Mouse (Mus musculus) kidney, embryonic 14.5 days (tissue): ENCODE data around the gene Hlf. TPM values are rescaled to one million over a fixed set of nuclear protein-coding genes. Genes with fewer than 3 reads are reported as not detected.

Source experiments
- ATAC-seq: fragments of 200-750 bp; cut with Nextera tagmentation; 2 replicates; pipeline ENCODE4 v1.8.0; 2017; ENCODE audit warnings: moderate number of reproducible peaks, mild to moderate bottlenecking, moderate TSS enrichment, moderate library complexity; ENCODE audit not compliant: low FRiP score, low TSS enrichment
- H3K27ac ChIP-seq: fragments of 300-500 bp; sonication (generic); 2 replicates; pipeline ENCODE4 v1.5.1; 2014; ENCODE audit warnings: low read depth, mild to moderate bottlenecking, low read length, moderate library complexity, mixed read lengths
- H3K27me3 ChIP-seq: fragments of 300-500 bp; sonication (generic); 2 replicates; pipeline ENCODE4 v1.6.1; 2014; ENCODE audit warnings: mild to moderate bottlenecking, low read length; ENCODE audit not compliant: control insufficient read depth, insufficient read depth
- H3K36me3 ChIP-seq: fragments of 300-500 bp; sonication (generic); 2 replicates; pipeline ENCODE4 v1.6.1; 2014; ENCODE audit warnings: low read length, mixed read lengths; ENCODE audit not compliant: control insufficient read depth, insufficient read depth
- H3K4me1 ChIP-seq: fragments of 300-500 bp; sonication (generic); 2 replicates; pipeline ENCODE4 v1.6.1; 2014; ENCODE audit warnings: low read length, mixed read lengths; ENCODE audit not compliant: control insufficient read depth, insufficient read depth
- H3K4me2 ChIP-seq: fragments of 300-500 bp; sonication (generic); replicated peaks from 2 replicates; pipeline ENCODE4 v1.6.1; 2014; ENCODE audit warnings: low read depth, mild to moderate bottlenecking, low read length
- H3K4me3 ChIP-seq: fragments of 300-500 bp; sonication (generic); 2 replicates; pipeline ENCODE4 v1.5.1; 2014; ENCODE audit warnings: mild to moderate bottlenecking, low read length
- H3K9ac ChIP-seq: fragments of 300-500 bp; sonication (generic); 2 replicates; pipeline ENCODE4 v1.6.1; 2014; ENCODE audit warnings: low read depth, mild to moderate bottlenecking, low read length, moderate library complexity
- H3K9me3 ChIP-seq: fragments of 300-500 bp; sonication (generic); 2 replicates; pipeline ENCODE4 v1.6.1; 2016; ENCODE audit warnings: low read length; ENCODE audit not compliant: control insufficient read depth
- WGBS: fragments of 180-500 bp; shearing (Covaris S2); extraction: QIAGEN DNeasy Blood & Tissue Kit; methylation state at CpG from one replicate; pipeline ENCODE4 v1.1.7; 2014; 5-methylcytosine and 5-hydroxymethylcytosine counted together
- polyA plus RNA-seq: library from polyadenylated mRNA; unstranded; fragments of >200 nt; fragmentation: Nextera tagmentation; extraction: Ambion mirVana; gene quantifications from 2 replicates; pipeline ENCODE4 v1.2.1, GENCODE M21; 2014

Gene Hlf
- polyA plus RNA-seq, 1 experiment from 2014 or later = 1.7 TPM

- H3K4me3 ChIP-seq = no peak overlapping the region
- H3K27ac ChIP-seq = no peak overlapping the region
- ATAC-seq = no peak
- peaks cover 16% of the 10 kb centered on the region for H3K4me1 ChIP-seq
- H3K4me2 ChIP-seq = no peak overlapping the region
- no peaks in the 10 kb centered on the region for H3K27me3 ChIP-seq
- no peak overlapping the region for H3K9ac ChIP-seq
- WGBS = 69% methylated on average over 7 of the region's 7 CpGs
- H3K9me3 ChIP-seq = no peaks in the 10 kb centered on the region
- no peaks in the 10 kb centered on the region for H3K36me3 ChIP-seq
These were observed 25.8 kb downstream of the Hlf start for GRCm38 (mm10) chr11:90364865-90365264.

DNA sequence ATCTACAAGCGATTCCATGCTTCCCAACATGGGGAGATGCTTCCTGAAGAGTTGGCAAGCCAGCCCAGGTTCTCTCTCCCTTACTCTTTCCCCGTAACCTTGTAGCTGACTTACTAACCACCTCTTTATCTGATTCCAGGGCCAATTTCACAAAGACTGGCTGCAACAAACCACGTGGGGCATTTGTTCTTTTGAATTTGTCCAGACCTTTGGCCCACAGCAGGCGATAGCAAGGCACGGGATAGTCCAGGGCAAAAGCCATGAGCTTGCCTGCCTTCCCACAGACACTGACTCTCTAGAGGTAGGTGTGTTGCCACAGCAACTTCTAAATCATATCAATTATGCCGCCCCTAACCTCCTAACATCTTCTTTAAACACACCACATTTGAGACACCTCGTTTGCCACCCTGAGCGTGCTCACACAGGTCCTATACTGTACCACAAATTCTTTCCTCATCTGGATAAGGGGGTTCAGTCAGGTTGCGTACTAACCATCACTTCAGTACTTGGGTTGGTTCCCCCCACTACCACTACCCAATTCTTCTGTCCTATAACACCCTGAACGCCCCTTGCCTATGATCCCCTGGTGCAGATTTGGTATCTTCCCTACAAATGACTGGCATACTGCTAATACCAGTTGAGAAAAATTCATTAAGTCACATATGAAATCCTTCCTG, 26.7 kb downstream of the Hlf start:
- no peaks in the 10 kb centered on the region for H3K36me3 ChIP-seq
- H3K4me2 ChIP-seq = no peak overlapping the region
- WGBS = 90% methylated on average over 10 of the region's 10 CpGs
- no peak for ATAC-seq
- peaks cover 8% of the 10 kb centered on the region for H3K4me1 ChIP-seq
- no peak overlapping the region for H3K4me3 ChIP-seq
- no peaks in the 10 kb centered on the region for H3K27me3 ChIP-seq
- no peak overlapping the region for H3K27ac ChIP-seq
- H3K9me3 ChIP-seq = no peaks in the 10 kb centered on the region
- H3K9ac ChIP-seq = no peak overlapping the region

- no peak for ATAC-seq
- Histone ChIP-seq H3K9ac (no peak overlapping the region), H3K9me3 (no peaks in the 10 kb centered on the region), H3K4me3 (no peak overlapping the region), H3K4me2 (no peak overlapping the region), H3K27ac (no peak overlapping the region), H3K4me1 (peaks cover 2% of the 10 kb centered on the region; the same call in 1 of the 2 replicates), H3K36me3 (no peaks in the 10 kb centered on the region), H3K27me3 (no peaks in the 10 kb centered on the region)
- WGBS = 52% methylated on average over 3 of the region's 3 CpGs
These were observed 27.3 kb downstream of the Hlf start for GRCm38 (mm10) chr11:90363406-90363805.

GRCm38 (mm10) chr11:90360536-90360935, 30.2 kb downstream of the Hlf start:
- Histone ChIP-seq H3K9me3 (no peaks in the 10 kb centered on the region), H3K4me1 (peaks cover 20% of the 10 kb centered on the region; the same call in 1 of the 2 replicates), H3K27me3 (no peaks in the 10 kb centered on the region), H3K36me3 (no peaks in the 10 kb centered on the region), H3K4me3 (no peak overlapping the region), H3K9ac (no peak overlapping the region), H3K27ac (no peak overlapping the region), H3K4me2 (no peak overlapping the region)
- WGBS = 98% methylated on average over 5 of the region's 5 CpGs
- ATAC-seq = no peak

DNA sequence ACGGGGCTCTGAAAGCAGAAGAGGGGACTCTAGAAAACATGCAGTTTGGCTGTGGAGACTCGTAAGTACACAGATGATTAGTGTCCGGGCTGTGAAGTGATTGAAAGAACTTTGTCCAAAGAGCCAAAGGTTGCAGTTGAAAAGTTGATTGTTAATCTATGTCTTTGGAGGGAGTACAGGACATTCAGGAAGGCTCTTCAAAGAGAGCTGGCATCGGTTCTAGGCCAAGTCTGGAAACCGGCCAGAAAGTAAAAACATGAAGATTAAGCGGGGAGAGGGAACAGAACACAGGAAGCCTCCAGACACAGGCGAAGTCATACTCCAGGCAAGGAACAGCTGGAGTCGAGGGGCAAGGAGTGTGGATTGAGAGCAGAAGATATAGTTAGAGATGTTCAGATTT, 32.6 kb downstream of the Hlf start:
- no peak overlapping the region for H3K9ac ChIP-seq
- 69% methylated on average over 8 of the region's 8 CpGs for WGBS
- no peak overlapping the region for H3K4me3 ChIP-seq
- peaks cover 25% of the 10 kb centered on the region for H3K4me1 ChIP-seq
- no peak overlapping the region for H3K27ac ChIP-seq
- H3K27me3 ChIP-seq = no peaks in the 10 kb centered on the region
- no peaks in the 10 kb centered on the region for H3K36me3 ChIP-seq
- H3K9me3 ChIP-seq = no peaks in the 10 kb centered on the region
- H3K4me2 ChIP-seq = no peak overlapping the region
- no peak for ATAC-seq

GRCm38 (mm10) chr11:90357371-90357770, 33.3 kb downstream of the Hlf start:
- no peak overlapping the region for H3K4me3 ChIP-seq
- no peak overlapping the region for H3K27ac ChIP-seq
- H3K36me3 ChIP-seq = no peaks in the 10 kb centered on the region
- no peaks in the 10 kb centered on the region for H3K27me3 ChIP-seq
- peaks cover 25% of the 10 kb centered on the region for H3K4me1 ChIP-seq
- no peak overlapping the region for H3K9ac ChIP-seq
- no peaks in the 10 kb centered on the region for H3K9me3 ChIP-seq
- 56% methylated on average over 7 of the region's 7 CpGs for WGBS
- no peak overlapping the region for H3K4me2 ChIP-seq
- no peak for ATAC-seq

DNA sequence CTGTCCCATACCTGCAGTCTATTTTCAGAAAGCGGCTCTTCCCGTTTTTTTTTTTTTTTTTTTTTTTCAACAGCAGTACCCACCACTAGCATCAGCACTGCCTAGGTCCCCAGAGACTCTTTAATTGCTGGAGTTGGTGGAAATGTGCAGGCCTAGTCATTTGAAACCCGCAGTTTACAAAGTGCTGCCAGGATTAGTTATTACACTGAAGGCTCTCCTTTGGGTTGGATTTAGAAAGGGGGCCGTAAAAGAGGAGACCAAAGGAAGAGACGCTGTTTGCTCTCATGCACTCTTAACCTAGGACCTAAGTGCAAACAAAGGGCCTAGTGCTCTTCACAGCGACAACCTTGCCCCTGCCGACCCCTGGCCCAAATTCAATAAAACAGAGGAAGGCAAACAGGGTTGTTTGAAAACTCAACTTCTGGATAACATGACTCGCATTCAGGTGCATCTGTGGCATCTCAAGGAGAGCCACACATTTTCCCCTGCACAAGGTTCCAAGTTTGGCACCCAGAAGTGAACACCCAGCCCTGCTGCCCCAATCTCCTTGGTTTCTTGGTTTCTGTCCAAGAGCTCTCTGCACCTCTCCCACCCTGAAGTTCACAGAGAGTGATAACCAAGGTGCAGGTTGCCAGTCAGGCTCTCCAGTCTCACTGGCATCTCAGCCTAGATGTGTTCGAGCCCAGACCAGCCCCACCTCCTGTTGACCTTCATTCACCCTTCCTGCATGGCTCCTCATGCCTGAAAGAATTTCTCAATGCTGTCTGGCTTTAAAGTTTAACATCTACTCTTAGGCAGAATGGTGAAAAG, 34.0 kb downstream of the Hlf start:
- H3K36me3 ChIP-seq = no peaks in the 10 kb centered on the region
- H3K4me1 ChIP-seq = peaks cover 25% of the 10 kb centered on the region
- no peaks in the 10 kb centered on the region for H3K9me3 ChIP-seq
- no peak overlapping the region for H3K4me3 ChIP-seq
- H3K27me3 ChIP-seq = no peaks in the 10 kb centered on the region
- peak; percentile 62; the same call in 1 of the 2 replicates for ATAC-seq
- no peak overlapping the region for H3K9ac ChIP-seq
- no peak overlapping the region for H3K4me2 ChIP-seq
- H3K27ac ChIP-seq = no peak overlapping the region; the same call in 1 of the 2 replicates
- WGBS = 13% methylated on average over 8 of the region's 9 CpGs

GRCm38 (mm10) chr11:90356036-90356435, 34.7 kb downstream of the Hlf start:
- Histone ChIP-seq H3K9me3 (no peaks in the 10 kb centered on the region), H3K4me1 (peaks cover 25% of the 10 kb centered on the region), H3K27ac (no peak overlapping the region), H3K36me3 (no peaks in the 10 kb centered on the region), H3K4me3 (no peak overlapping the region), H3K9ac (no peak overlapping the region), H3K4me2 (no peak overlapping the region), H3K27me3 (no peaks in the 10 kb centered on the region)
- no peak for ATAC-seq
- WGBS = 11% methylated on average over 3 of the region's 3 CpGs

DNA sequence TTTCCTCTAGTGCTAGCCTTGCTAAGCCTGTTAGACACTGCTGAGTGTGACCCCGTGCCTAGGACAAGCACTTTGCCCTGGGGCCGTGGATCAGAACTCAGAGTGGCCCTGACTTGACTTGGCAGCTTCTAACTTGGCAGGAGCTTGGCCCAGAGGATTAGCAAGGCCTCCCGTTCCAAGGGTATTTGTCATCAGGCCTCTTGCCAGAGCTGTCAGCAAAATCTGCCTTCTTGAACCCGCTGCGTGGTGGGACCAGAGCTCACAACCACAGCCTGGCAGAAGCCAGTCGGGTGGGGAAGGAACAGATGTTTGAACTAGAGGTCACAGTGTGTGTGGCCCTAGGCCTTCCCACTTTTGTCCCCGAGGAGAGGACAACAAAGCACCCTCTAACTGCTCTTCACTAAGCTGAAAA, 35.4 kb downstream of the Hlf start:
- no peaks in the 10 kb centered on the region for H3K36me3 ChIP-seq
- no peaks in the 10 kb centered on the region for H3K9me3 ChIP-seq
- no peak overlapping the region for H3K9ac ChIP-seq
- H3K4me3 ChIP-seq = no peak overlapping the region
- H3K4me2 ChIP-seq = no peak overlapping the region
- no peaks in the 10 kb centered on the region for H3K27me3 ChIP-seq
- H3K4me1 ChIP-seq = peaks cover 25% of the 10 kb centered on the region
- H3K27ac ChIP-seq = no peak overlapping the region
- 56% methylated on average over 7 of the region's 7 CpGs for WGBS
- no peak for ATAC-seq
